Mouse (Mus musculus) hematopoietic stem cell, adult 5-6 weeks (primary cell): ENCODE measurements at regions not wholly inside any gene's neighbourhood (a gene's known extent, or its start where the extent isn't known, plus 50 kb on each side); places are given as distances from the start of the nearest gene placed in this dataset.
A peak's percentile ranks its signal among the peaks of the same experiment; 100 is the strongest.

Experiments
- ATAC-seq, 2 experiments: fragments of 125-278 bp in 1 of 2; replicated peaks in 1 of 2; 2 replicates each; pipeline ENCODE4 v1.8.0; 2016 to 2017; ENCODE audit warnings: inconsistent platforms in 2 of 2, mild to moderate bottlenecking in 2 of 2, moderate number of reproducible peaks in 2 of 2, low read depth in 1 of 2, moderate TSS enrichment in 1 of 2; ENCODE audit not compliant: low FRiP score in 2 of 2, poor library complexity in 2 of 2, severe bottlenecking in 2 of 2, insufficient read depth in 1 of 2, low TSS enrichment in 1 of 2

- no peak for ATAC-seq
Measured at GRCm38 (mm10) chr4:12272378-12272777, 100.6 kb upstream of the Fam92a start.

- no peak for ATAC-seq
Measured at GRCm38 (mm10) chr4:12263746-12264145, 91.9 kb upstream of the Fam92a start.

GRCm38 (mm10) chr4:12263197-12263596, 91.4 kb upstream of the Fam92a start:
- no peak for ATAC-seq

GRCm38 (mm10) chr4:12247994-12248393, 76.2 kb upstream of the Fam92a start:
- ATAC-seq, result no peak

- ATAC-seq, result no peak
Measured at GRCm38 (mm10) chr4:12246595-12246994, 74.8 kb upstream of the Fam92a start.

- ATAC-seq, result peak; percentile 89 to 94
Measured at GRCm38 (mm10) chr4:12240941-12241571, 69.2 kb upstream of the Fam92a start.

GRCm38 (mm10) chr4:12230731-12231130, 58.9 kb upstream of the Fam92a start:
- ATAC-seq, result no peak
